ENCODE assay signal across 19 mouse cellular contexts in the genomic region with DNA sequence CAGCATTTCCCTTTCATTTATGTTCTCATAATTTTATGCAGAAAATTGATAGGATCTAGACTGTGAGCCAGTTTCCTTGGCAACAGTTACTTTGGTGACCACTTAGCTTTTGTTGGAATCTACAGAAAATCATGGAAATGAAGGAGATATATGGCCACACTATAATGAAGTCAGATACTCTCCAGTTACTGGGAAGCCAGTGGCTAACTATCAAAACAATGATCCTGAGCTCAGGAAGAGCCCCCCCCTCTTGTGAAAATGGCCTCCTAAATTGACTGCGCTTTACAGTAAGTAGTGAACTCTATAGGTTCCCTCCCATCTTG.
DNase-seq lines count a peak whose midpoint lies in the region; ATAC-seq lines count a peak whose summit lies in the region.
"Had no signal": no experiment of that assay in that cellular context is flagged by ENCODE, and none has a peak within 500 bp of the region (broad histone marks: within the 10 kb centered on the region; RNA-seq: fewer than 3 reads in every experiment).

No protein-coding gene starts in this region.

- WGBS in forebrain, embryonic 11.5 days = 95% methylated on average over 1 of the region's 1 CpGs
- 96% methylated on average over 1 of the region's 1 CpGs for WGBS in forebrain, embryonic 10.5 days
- WGBS in hindbrain, embryonic 12.5 days = 77% methylated on average over 1 of the region's 1 CpGs
- WGBS in midbrain, embryonic 14.5 days = 83% methylated on average over 1 of the region's 1 CpGs

- H3K27ac ChIP-seq in forebrain, embryonic 11.5 days (ENCODE audit: low read depth, low read length) = no peak overlapping the region
- no peak overlapping the region for H3K27ac ChIP-seq in forebrain, embryonic 10.5 days
- no peak overlapping the region; the same call in 1 of the 2 replicates for H3K27ac ChIP-seq in hindbrain, embryonic 12.5 days
- peak overlapping the region; percentile 42; the same call in 1 of the 2 replicates for H3K27ac ChIP-seq in midbrain, embryonic 14.5 days (replicated peaks; ENCODE audit: low read depth, low read length)
- H3K27ac ChIP-seq: embryonic facial prominence, embryonic 12.5 days; kidney, postnatal 0 days; liver, embryonic 12.5 days had no signal

- no peak overlapping the region for H3K9ac ChIP-seq in forebrain, embryonic 11.5 days (ENCODE audit: low read length)
- H3K9ac ChIP-seq in hindbrain, embryonic 12.5 days = no peak overlapping the region
- no peak overlapping the region for H3K9ac ChIP-seq in midbrain, embryonic 14.5 days (replicated peaks; ENCODE audit: low read length)
- H3K9ac ChIP-seq: embryonic facial prominence, embryonic 12.5 days; liver, embryonic 12.5 days had no signal

- H3K27me3 ChIP-seq in forebrain, embryonic 11.5 days (ENCODE audit: control insufficient read depth, insufficient read depth, low read length) = no peaks in the 10 kb centered on the region
- H3K27me3 ChIP-seq in forebrain, embryonic 10.5 days (ENCODE audit: poor library complexity, severe bottlenecking) = no peaks in the 10 kb centered on the region
- no peaks in the 10 kb centered on the region for H3K27me3 ChIP-seq in hindbrain, embryonic 12.5 days
- H3K27me3 ChIP-seq in midbrain, embryonic 14.5 days (ENCODE audit: control insufficient read depth, insufficient read depth, low read length) = no peaks in the 10 kb centered on the region
- H3K27me3 ChIP-seq: CH12.LX; embryonic facial prominence, embryonic 12.5 days; liver, embryonic 12.5 days had no signal

- H3K9me3 ChIP-seq in forebrain, embryonic 11.5 days (ENCODE audit: control insufficient read depth, low read length) = no peaks in the 10 kb centered on the region
- H3K9me3 ChIP-seq in forebrain, embryonic 10.5 days = no peaks in the 10 kb centered on the region
- no peaks in the 10 kb centered on the region for H3K9me3 ChIP-seq in hindbrain, embryonic 12.5 days (replicated peaks)
- H3K9me3 ChIP-seq in midbrain, embryonic 14.5 days (ENCODE audit: control insufficient read depth, low read length) = no peaks in the 10 kb centered on the region
- H3K9me3 ChIP-seq: embryonic facial prominence, embryonic 12.5 days; liver, embryonic 12.5 days had no signal

- no peak overlapping the region for H3K4me3 ChIP-seq in forebrain, embryonic 11.5 days (ENCODE audit: low read depth, low read length)
- no peak overlapping the region for H3K4me3 ChIP-seq in forebrain, embryonic 10.5 days
- no peak overlapping the region for H3K4me3 ChIP-seq in hindbrain, embryonic 12.5 days
- H3K4me3 ChIP-seq in midbrain, embryonic 14.5 days (replicated peaks; ENCODE audit: low read depth, low read length) = no peak overlapping the region
- H3K4me3 ChIP-seq: embryonic facial prominence, embryonic 12.5 days; liver, embryonic 12.5 days had no signal

- H3K4me1 ChIP-seq in forebrain, embryonic 11.5 days (replicated peaks; ENCODE audit: control insufficient read depth, insufficient read depth, low read length) = no peaks in the 10 kb centered on the region
- H3K4me1 ChIP-seq in forebrain, embryonic 10.5 days = peaks cover 8% of the 10 kb centered on the region
- peaks cover 8% of the 10 kb centered on the region; the same call in 1 of the 2 replicates for H3K4me1 ChIP-seq in hindbrain, embryonic 12.5 days
- H3K4me1 ChIP-seq in midbrain, embryonic 14.5 days (ENCODE audit: control insufficient read depth, insufficient read depth, low read length) = peaks cover 11% of the 10 kb centered on the region
- H3K4me1 ChIP-seq: embryonic facial prominence, embryonic 12.5 days; liver, embryonic 12.5 days had no signal

- intact Hi-C loops in heart, postnatal 10 days (cut with DNase I) = no loop called here

- no peak overlapping the region for H3K4me2 ChIP-seq in forebrain, embryonic 11.5 days (ENCODE audit: low read depth, low read length, severe bottlenecking)
- H3K4me2 ChIP-seq in hindbrain, embryonic 12.5 days (replicated peaks) = no peak overlapping the region
- H3K4me2 ChIP-seq in midbrain, embryonic 14.5 days (ENCODE audit: low read length) = no peak overlapping the region
- H3K4me2 ChIP-seq: embryonic facial prominence, embryonic 12.5 days; liver, embryonic 12.5 days had no signal

- H3K36me3 ChIP-seq in forebrain, embryonic 11.5 days (ENCODE audit: control insufficient read depth, insufficient read depth, low read length) = no peaks in the 10 kb centered on the region
- H3K36me3 ChIP-seq in forebrain, embryonic 10.5 days (replicated peaks) = no peaks in the 10 kb centered on the region
- H3K36me3 ChIP-seq in hindbrain, embryonic 12.5 days = no peaks in the 10 kb centered on the region
- no peaks in the 10 kb centered on the region for H3K36me3 ChIP-seq in midbrain, embryonic 14.5 days (ENCODE audit: control insufficient read depth, insufficient read depth, low read length)
- H3K36me3 ChIP-seq: embryonic facial prominence, embryonic 12.5 days; liver, embryonic 12.5 days had no signal

- DNase-seq in forebrain, embryonic 11.5 days (ENCODE audit: low spot score) = no peak
- no peak for DNase-seq in forebrain, embryonic 10.5 days (ENCODE audit: extremely low spot score, low spot score)
- peak; percentile 70 for DNase-seq in brain, adult 2 months (ENCODE audit: low read depth, low spot score)
- peak; percentile 60 for DNase-seq in midbrain, embryonic 14.5 days
- no peak for DNase-seq in heart, postnatal 10 days
- DNase-seq in cerebellum, adult 18-20 months = no peak
- no peak for DNase-seq in ovary, postnatal 36 days (ENCODE audit: low spot score)
- DNase-seq: adrenal gland, postnatal 36 days; cerebellum, postnatal 36 days; gastrocnemius, postnatal 14 days; heart, postnatal 14 days; lung, postnatal 10 days had no signal

- peak; percentile 87 for ATAC-seq in forebrain, embryonic 11.5 days (replicated peaks; ENCODE audit: low FRiP score)
- peak; percentile 80 for ATAC-seq in hindbrain, embryonic 12.5 days (ENCODE audit: low FRiP score)
- ATAC-seq in midbrain, embryonic 14.5 days (ENCODE audit: low FRiP score, low TSS enrichment) = peak; percentile 50; the same call in 1 of the 2 replicates
- ATAC-seq: activated CD4-positive, CD25-positive, alpha-beta regulatory T cell, adult 4 months; intestine, embryonic 16.5 days; liver, embryonic 12.5 days had no signal

Comparison
In these comparisons a context has a peak if more than half of its experiments do, and no peak if none do; other contexts are left out.
1. DNase-seq: peak in brain, adult 2 months (single experiment) and midbrain, embryonic 14.5 days (single experiment); none in forebrain, embryonic 11.5 days (single experiment), forebrain, embryonic 10.5 days (single experiment), heart, postnatal 10 days (0 of 2), cerebellum, adult 18-20 months (0 of 2) and ovary, postnatal 36 days (single experiment).
2. Peak in every context shown above with its lines, with median percentiles within 50 percentile points of each other: ATAC-seq.